Mouse (Mus musculus) frontal cortex, adult (tissue): ENCODE results near the gene Ing1.

Source experiments
- ATAC-seq: cut with Nextera tagmentation; 2 replicates; pipeline ENCODE4 v1.9.2; 2017; ENCODE audit warnings: mild to moderate bottlenecking, moderate library complexity, mixed read lengths; ENCODE audit not compliant: low TSS enrichment

The Ing1 gene

GRCm38 (mm10) chr8:11554799-11555719 is at the start of gene Ing1:
TSS of gene Ing1 (plus strand) at chr8:11555571.
- ATAC-seq, result peak; percentile 56

- ATAC-seq, result no peak
Measured at GRCm38 (mm10) chr8:11506074-11506473, 49.3 kb upstream of the Ing1 start.

GRCm38 (mm10) chr8:11506802-11507201 is 48.6 kb upstream of the Ing1 start:
- ATAC-seq, result no peak

DNA sequence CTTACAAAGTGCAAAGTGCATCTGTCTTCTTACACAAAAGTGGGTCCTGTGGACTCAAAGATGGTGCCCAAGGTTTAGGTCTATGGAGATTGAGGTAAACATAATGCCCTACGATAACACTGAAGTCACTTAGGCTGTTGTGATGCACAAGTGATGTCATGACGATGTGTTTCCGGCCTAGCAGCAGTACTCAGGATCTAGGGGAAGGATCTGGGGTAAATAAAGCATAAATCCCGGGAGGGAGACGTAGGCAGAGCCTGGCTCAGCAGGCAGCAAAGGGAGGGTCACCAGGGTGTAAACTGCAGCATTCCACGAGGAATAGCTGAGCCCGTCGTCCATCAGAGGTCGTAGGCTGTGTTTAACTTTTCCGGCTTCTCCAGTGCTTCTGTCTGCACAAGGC is 46.5 kb upstream of the Ing1 start:
- no peak for ATAC-seq

DNA sequence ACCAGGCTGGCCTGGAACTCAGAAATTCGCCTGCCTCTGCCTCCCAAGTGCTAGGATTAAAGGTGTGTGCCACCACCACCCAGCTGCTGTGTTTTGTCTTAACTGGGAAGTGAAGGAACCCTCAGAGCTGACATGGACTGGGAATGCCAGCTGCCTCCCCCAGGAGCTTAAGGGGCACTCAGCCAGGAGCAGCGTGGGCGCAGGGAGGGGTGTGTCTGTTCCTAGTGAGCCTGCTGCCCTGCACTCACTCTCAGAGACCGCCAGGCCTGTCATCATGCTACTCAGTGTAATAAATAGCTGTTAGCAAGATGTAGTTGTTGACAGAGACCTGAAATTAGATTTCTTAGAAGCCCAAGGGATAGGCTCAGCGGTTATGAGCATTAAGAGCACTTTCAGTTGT is 44.4 kb upstream of the Ing1 start:
- ATAC-seq, result no peak

DNA sequence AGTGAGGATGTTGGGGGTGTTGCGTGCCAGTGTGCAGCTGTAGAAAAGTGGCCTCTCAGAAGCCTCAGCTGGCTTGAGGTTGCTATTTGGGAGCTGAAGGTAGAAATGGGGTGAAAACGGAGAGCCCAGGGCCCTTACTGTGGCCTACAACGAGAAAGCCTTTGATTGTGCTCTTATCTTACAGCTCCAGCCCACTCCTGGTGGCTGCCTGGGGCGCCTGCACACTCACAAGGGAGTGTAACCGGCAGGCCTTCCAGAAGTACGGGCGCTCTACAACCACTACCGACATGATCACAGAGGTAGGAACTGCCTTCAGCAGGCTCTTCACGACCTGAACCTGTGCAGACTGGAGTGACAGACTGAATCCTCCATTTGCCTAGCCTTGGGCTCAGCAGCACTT is 42.7 kb upstream of the Ing1 start:
- ATAC-seq, result no peak

- no peak for ATAC-seq
Measured at GRCm38 (mm10) chr8:11513247-11513646, 42.1 kb upstream of the Ing1 start.

- ATAC-seq, result no peak
Measured at GRCm38 (mm10) chr8:11516292-11516691, 39.1 kb upstream of the Ing1 start.

GRCm38 (mm10) chr8:11517366-11518055 is 37.9 kb upstream of the Ing1 start:
- ATAC-seq, result no peak

DNA sequence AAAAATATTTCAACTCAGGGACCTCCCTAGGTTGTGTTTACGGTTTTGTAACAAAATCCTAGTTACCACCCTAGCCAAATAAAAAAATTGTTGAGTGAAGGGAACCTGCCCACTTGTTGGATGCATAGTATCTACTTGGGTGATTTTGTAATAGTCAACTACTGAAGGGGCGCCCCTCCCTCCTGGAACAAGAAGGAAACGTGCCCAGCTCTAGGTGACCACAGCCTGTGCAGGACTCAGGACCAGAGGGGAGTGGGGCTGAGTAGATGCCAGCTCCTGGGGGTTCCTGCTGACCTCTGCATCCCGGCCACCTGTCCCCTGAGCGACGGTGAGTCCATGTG is 37.3 kb upstream of the Ing1 start:
- no peak for ATAC-seq

GRCm38 (mm10) chr8:11518676-11519075 is 36.7 kb upstream of the Ing1 start:
- ATAC-seq, result no peak

DNA sequence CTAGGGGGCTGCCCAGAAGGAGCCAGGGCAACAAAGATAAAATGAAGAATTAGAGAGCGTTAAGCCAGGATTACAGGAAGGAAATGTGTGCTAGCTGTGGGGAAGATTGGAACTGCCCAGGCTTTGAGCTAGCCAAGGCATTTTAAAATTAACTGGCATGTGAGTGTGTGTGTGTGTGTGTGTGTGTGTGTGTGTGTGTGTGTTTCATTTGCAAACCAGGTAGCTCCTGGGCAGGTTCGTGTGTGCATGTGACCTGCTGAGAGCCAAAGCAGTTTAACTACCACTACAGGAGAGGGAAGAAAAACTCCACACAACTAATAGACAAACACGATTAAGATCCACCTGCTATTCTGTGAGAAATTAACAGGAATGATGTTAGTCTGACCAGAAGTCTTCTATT is 32.0 kb upstream of the Ing1 start:
- ATAC-seq, result no peak

GRCm38 (mm10) chr8:11530155-11530770 is 25.1 kb upstream of the Ing1 start:
- ATAC-seq, result peak; percentile 91

DNA sequence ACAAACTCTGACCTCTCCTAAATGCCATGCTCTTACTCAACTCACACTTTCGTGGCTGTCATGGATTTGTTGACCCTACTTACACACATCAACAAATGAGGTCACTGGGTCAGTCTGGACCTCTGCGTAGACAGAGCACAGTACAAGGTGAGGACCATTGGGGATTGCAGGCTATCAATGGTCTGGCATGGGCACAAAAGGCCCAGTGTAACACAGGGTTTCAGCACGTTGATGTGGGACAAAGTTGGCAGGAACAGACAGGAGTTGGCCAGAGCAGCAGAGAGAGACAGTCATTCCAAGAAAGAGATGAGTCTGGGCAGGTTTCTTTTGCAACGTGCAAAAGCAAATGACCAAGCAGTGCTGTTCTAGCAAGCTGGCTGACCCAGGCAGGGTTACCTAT is 24.5 kb upstream of the Ing1 start:
- ATAC-seq, result no peak

DNA sequence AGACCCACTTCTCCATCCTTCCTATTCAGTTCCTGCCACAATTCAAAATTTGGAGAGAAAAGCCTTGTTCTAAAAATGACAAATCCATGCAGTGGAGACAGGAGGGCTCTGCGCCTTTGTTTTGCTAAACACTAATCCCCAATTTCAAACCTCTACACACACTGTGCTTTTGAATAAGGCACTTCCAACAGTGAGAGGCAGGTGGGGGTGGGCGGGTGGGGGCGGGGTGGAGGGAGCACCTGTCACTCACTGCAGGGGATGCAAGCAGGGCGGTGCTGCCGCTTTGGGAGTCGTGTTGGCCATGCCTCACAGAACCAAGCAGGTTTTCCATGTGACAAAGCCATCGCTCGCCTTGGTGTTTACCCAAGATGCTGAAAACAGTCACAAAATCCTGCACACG is 20.9 kb upstream of the Ing1 start:
- ATAC-seq, result 0 out of 2 replicates have a peak, but pooled peaks have one; percentile 28

GRCm38 (mm10) chr8:11539049-11539448 is 16.3 kb upstream of the Ing1 start:
- ATAC-seq, result no peak

- ATAC-seq, result no peak
Measured at GRCm38 (mm10) chr8:11540182-11540581, 15.2 kb upstream of the Ing1 start.

GRCm38 (mm10) chr8:11542031-11542430 is 13.3 kb upstream of the Ing1 start:
- no peak for ATAC-seq

- ATAC-seq, result no peak
Measured at GRCm38 (mm10) chr8:11542866-11543265, 12.5 kb upstream of the Ing1 start.

- no peak for ATAC-seq
Measured at GRCm38 (mm10) chr8:11544386-11544785, 11.0 kb upstream of the Ing1 start.

- ATAC-seq, result no peak
Measured at GRCm38 (mm10) chr8:11547063-11547462, 8.3 kb upstream of the Ing1 start.

GRCm38 (mm10) chr8:11549706-11550105 is 5.7 kb upstream of the Ing1 start:
- no peak for ATAC-seq
